Mouse (Mus musculus) 3T3-L1 (cell line): ENCODE measurements around the gene Fign.

Experiments used
- DNase-seq: peaks from one replicate; pipeline ENCODE4 v3.0.0-alpha.2; 2015; ENCODE audit warnings: low read depth, low spot score

Fign gene

DNA sequence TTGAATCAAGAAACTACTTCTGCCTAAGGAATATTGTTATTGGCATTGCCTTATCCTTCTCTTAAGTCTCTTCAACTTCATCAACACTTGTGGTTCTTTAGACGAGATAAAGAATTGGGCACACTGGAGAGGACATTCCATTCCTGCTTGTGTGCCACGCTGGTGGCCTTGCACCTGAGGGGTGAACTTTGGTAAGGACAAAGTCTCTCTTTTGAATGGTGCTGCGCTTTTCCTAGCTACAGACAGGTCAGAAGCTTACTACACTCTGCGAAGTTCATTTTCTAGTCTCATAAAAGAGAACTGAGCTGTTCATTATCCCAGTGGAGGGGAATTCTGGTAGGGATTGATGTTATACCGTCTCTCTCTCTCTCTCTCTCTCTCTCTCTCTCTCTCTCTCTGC, 38.4 kb downstream of the Fign start:
- no peak for DNase-seq

DNA sequence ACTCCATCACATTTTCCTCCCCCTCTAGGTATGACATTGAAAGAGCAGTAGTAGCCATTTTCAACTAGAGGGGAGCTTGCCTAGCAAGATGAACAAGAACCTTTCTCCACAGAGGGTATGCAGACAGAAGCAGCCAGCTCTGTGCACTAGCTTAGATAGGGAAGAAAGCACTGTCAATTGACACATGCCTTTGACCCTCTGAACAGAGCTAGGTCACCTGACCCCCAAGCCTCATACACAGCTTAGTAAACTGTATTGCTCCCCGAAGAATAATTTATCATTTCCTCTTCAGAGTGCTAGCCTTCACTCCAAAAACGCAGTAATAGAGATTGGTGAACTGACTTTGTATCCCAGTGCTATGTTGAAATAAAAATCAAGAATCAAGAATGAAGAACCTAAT, 49.7 kb downstream of the Fign start:
- DNase-seq = no peak

DNA sequence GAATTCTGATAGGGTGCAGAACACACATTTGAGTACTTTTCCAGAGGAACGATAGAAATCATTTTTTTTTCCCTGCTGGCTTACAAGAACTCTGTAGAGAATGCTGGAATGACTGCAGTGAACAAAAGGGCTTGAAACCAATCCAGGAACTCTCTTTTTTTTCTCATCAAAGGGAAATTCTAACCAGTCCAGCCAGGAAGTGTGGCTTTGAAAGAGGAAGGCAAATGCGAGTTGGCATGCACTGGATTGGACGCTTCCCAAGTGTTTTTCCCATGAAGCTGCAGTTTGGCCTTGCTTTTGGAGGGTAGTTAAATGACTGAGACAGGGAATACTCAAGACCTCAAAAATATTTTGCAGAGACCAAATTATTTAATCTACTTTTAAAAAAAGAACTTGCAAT, 54.7 kb downstream of the Fign start:
- peak; percentile 11 for DNase-seq

DNA sequence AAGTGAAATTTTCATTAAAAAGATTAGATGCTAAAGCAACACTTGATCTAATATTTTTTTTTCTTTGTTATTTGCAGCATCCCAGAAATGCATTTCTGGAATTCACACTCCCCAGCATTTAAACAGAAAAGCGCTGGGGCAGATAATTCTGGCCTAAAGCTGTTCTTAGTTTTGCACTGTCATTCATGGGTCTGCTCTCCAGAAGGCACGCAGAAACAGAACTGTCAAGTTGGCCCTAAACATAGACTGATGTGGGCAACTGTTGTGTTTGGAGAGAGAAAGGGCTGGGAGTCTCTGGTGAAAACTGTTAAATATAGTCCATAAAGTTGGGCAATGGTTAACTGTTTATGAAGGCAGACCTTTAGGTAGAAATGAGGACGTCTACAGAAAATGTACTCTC, 62.4 kb downstream of the Fign start:
- DNase-seq = no peak

DNA sequence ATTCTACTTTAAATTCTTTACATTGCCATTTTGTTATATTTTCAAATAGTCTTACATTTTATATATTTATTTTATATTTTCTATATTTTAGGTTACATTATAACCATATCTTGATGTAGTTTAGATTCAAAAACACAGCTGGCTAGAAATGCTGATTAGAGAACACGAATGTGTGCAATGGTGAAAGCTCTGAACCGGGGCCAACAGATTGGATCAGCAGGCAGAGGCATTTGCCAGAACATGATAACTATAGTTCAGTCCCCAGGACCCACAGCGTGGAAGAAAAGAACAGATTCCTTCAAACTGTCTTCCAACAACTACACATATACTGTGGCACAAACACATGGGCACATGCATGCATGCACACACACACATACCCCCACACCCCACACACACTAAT, 64.0 kb downstream of the Fign start:
- no peak for DNase-seq

DNA sequence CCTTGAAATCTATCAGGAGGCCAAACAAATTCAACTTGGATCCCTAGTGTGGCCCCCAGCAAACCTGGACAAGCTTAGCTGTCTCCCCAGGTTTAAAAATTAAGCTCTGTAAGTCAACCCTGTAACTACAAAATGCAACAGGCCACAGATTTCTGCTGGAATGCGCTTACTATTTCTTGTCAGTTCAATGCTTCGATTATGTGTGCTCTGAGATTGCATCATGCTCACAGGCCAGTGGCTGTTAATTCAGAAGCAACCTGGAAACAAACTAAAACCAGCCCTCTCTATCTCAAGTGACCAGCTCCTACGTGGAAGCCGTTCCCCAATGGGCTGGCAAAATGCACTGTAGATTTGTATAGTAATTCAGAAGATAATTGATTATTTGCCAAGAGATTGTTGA, 71.9 kb downstream of the Fign start:
- no peak for DNase-seq

DNA sequence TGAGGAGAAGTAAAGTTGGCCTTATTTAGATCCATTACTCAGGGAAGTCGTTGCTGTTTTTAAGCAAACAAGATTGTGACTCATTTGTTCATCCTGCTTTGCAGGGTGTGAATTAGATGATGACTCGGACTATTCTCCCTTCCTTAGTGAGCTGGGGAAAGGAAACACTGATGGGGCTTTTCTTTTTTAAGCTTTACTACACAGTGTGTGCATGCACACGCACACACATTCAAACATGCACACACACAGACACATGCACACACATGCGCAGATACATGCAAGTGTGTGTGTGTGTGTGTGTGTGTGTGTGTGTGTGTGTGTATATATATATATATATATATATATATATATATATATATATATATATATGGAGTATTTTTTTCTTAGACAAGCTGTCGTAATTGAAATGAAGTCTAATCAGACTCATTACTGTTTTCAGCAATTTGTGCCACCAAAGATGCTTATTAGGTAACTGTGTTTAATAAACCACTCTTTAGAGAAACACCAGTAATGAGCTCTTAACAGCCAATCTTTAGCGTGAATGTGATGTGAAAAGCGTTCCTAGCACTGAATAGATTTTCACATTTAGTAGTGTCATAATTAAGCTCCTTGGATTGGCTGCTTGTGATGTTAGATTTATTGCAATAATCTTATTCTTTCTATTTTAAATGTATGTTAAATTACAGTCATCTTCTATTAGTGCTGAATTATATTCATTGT, 103.4 kb downstream of the Fign start:
- peak; percentile 14 for DNase-seq

DNA sequence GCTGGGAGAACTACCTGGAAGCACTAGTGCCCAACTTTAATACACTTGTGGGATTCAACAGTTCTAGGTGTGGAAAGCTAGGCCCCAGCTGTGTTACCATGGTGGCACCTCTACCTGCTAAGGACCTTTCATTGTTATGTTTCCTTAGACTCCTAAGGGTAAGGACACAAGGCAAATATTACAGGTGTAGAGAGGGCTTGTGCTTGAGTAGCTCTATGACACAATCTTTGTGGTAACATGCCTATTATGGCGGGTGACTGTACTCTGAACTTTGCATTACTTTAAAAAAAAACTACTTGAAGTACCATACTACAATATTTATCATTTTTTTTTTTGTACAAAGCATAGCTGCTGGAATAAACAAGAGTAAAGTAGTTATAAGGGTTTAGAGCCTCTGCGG, 112.4 kb downstream of the Fign start:
- DNase-seq = no peak

DNA sequence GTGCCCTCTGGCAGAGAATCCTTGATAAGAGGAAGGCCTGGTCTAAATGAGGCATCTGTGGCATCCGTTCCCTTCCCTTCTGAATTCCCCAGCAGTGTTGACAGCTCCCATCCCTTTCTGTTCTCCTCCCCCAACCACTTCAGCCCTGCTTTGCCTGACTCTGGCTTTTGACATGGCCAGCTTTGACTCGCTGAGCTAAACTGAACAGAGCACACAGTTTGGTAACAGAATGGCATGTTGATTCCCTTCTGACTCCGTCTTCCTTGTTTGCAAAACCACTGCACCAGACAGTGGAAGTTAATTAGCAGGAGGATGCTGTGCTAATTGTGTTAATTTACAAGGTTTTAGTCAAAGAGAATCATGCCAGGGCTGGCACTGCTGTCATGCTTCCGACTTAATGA, 115.5 kb downstream of the Fign start:
- no peak for DNase-seq

DNA sequence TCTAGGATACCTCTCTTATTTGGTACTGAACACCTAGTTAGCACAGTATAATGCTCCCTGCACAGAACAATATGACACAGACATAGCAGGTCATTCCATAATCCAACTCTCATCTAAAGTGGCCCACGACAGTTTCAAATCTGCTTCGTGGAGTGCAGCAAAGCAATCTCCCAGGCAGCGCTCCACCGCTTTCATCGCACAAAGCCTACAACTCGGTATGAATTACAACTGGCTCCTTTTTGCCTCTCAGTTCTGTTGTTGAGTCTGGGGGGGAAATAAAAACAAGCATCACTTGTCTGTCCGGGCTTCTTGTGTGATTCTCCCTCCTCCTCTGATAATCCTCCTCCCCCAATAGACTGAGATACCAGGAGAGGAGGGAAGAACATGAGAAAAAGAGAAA, 116.4 kb downstream of the Fign start:
- DNase-seq = no peak

DNA sequence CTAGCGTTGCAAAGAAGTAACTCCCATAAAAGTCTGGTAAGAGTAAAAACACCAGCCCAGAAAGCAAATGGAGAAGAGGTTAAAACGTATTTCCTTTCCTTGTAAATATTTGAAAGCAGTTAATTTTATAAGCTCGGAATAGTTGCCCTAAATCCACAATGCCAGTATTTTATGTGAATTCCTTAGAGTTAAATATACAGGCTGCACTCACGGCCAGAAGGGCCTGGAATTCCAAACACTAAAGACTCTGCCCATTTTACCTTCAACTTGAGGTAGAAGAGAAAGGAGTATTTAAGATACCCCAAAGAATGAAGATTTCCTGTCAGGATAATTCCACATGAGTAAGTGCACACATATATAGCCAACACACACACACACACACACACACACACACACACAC, 128.2 kb downstream of the Fign start:
- no peak for DNase-seq

DNA sequence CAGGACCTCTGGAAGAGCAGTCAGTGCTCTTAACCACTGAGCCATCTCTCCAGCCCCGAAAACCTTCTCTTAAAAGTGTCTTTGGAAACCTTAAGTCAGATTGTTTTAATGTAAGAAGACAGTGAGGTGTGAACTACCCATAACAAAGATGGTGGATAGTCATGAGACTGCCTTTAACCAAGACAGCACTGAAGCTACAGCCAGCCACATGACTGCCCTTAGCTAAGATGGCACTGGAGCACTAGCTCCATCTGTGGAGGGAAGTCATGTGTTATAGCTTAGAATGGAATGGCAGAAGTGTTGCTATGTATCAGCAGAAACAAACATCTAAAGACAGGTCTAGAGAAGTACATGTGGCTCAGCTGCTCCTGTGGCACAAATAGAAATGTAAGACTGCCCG, 166.8 kb downstream of the Fign start:
- no peak for DNase-seq

DNA sequence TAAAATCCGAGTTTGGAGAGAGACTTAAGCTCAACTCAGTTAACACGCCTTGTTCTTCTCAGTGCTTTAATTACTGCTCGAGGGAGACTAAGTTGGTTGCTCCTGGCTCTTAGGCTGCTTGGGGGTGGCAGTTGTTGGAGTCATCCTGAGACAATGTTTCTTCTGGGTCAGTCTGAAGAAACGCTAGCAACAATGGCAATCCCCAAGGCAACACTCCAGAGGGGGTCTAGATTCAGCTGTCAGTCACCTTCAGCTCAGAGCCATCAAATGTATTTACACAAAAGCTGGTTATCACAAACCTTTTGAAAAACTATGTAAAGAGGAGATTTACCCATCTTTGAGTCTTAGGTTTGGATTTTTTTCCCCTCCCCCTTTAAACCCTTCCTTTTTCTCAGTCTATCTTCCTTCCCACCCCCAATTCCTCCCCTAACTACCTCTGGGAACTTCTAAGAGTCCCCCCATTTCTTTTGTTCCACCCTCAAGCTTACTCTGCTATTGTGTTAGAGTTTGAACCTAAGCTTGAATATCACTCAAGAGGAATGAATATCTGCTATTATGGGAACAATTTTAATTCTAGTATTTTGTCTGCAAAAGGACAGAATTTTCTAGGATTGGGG, 171.2 kb downstream of the Fign start:
- DNase-seq = no peak

DNA sequence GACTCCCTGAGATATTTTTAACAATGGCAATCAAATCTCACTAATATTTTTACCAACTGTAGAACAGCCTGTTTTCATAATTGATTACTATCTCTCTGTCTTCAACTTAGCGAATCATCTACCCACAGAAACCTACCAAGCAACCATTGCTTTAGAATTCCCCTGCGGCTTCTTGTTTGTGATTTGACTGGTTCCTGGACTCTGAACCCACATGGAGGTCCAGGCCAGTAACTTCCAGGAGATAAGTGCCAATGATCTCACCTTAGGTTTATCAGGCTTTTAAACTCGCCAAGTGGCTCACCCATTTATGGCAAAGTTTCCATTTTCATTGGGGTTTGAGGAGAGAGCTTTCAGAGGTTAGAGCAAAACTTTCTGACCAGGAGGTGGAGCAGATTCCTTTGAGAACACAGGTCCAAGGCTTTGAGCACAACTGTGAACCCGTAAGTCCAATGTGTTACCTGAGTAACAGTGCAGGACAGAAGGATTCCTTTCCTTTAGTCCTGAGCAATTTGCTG, 172.1 kb downstream of the Fign start:
- peak; percentile 19 for DNase-seq
